Mouse (Mus musculus) midbrain, embryonic 13.5 days (tissue): ENCODE measurements around the gene Slc7a5. TPM values are rescaled to one million over a fixed set of nuclear protein-coding genes. Genes with fewer than 3 reads are reported as not detected.

Source experiments
- ATAC-seq: fragments of 200-750 bp; cut with Nextera tagmentation; 2 replicates; pipeline ENCODE4 v1.8.0; 2017; ENCODE audit warnings: mild to moderate bottlenecking, moderate TSS enrichment, moderate library complexity
- H3K27ac ChIP-seq: fragments of 300-500 bp; sonication (generic); 2 replicates; pipeline ENCODE4 v1.5.1; 2015; ENCODE audit warnings: inconsistent platforms, mild to moderate bottlenecking, moderate library complexity
- H3K27me3 ChIP-seq: fragments of 300-500 bp; sonication (generic); 2 replicates; pipeline ENCODE4 v1.6.1; 2015; ENCODE audit warnings: mild to moderate bottlenecking, inconsistent platforms
- H3K36me3 ChIP-seq: fragments of 300-500 bp; sonication (generic); 2 replicates; pipeline ENCODE4 v1.6.1; 2015; ENCODE audit warnings: mild to moderate bottlenecking, inconsistent platforms
- H3K4me1 ChIP-seq: fragments of 300-500 bp; sonication (generic); replicated peaks from 2 replicates; pipeline ENCODE4 v1.6.1; 2015; ENCODE audit warnings: inconsistent platforms
- H3K4me2 ChIP-seq: fragments of 300-500 bp; sonication (generic); replicated peaks from 2 replicates; pipeline ENCODE4 v1.6.1; 2015; ENCODE audit warnings: moderate library complexity, mild to moderate bottlenecking, inconsistent platforms
- H3K4me3 ChIP-seq: fragments of 300-500 bp; sonication (generic); replicated peaks from 2 replicates; pipeline ENCODE4 v1.5.1; 2015; ENCODE audit warnings: mild to moderate bottlenecking, inconsistent platforms
- H3K9ac ChIP-seq: fragments of 300-500 bp; sonication (generic); replicated peaks from 2 replicates; pipeline ENCODE4 v1.6.1; 2015; ENCODE audit warnings: mild to moderate bottlenecking, inconsistent platforms
- H3K9me3 ChIP-seq: fragments of 300-500 bp; sonication (generic); 2 replicates; pipeline ENCODE4 v1.6.1; 2016; ENCODE audit warnings: mild to moderate bottlenecking, inconsistent platforms
- WGBS: fragments of 180-500 bp; shearing (Covaris S2); methylation state at CpG from one replicate; pipeline ENCODE4 v1.1.7; 2015; 5-methylcytosine and 5-hydroxymethylcytosine counted together
- polyA plus RNA-seq: library from polyadenylated mRNA; unstranded; fragments of >200 nt; fragmentation: Nextera tagmentation; extraction: Ambion mirVana; gene quantifications from 2 replicates; pipeline ENCODE4 v1.2.1, GENCODE M21; 2015

Slc7a5 gene
- polyA plus RNA-seq, 1 experiment from 2014 or later, result 37.3 TPM

GRCm38 (mm10) chr8:121875045-121875444, 32.4 kb downstream of the Slc7a5 start:
- H3K9me3 ChIP-seq, result no peaks in the 10 kb centered on the region
- no peak for ATAC-seq
- no peaks in the 10 kb centered on the region for H3K36me3 ChIP-seq
- H3K4me1 ChIP-seq, result peaks cover 9% of the 10 kb centered on the region
- WGBS, result 90% methylated on average over 3 of the region's 3 CpGs
- no peaks in the 10 kb centered on the region for H3K27me3 ChIP-seq
- H3K4me3 ChIP-seq, result no peak overlapping the region
- H3K27ac ChIP-seq, result no peak overlapping the region
- H3K9ac ChIP-seq, result no peak overlapping the region
- no peak overlapping the region for H3K4me2 ChIP-seq

- 70% methylated on average over 9 of the region's 9 CpGs for WGBS
- H3K4me2 ChIP-seq, result no peak overlapping the region
- no peak overlapping the region for H3K9ac ChIP-seq
- no peaks in the 10 kb centered on the region for H3K9me3 ChIP-seq
- no peak overlapping the region for H3K27ac ChIP-seq
- ATAC-seq, result no peak
- H3K36me3 ChIP-seq, result no peaks in the 10 kb centered on the region
- H3K4me3 ChIP-seq, result no peak overlapping the region
- no peaks in the 10 kb centered on the region for H3K27me3 ChIP-seq
- H3K4me1 ChIP-seq, result peaks cover 9% of the 10 kb centered on the region
These were observed 33.5 kb downstream of the Slc7a5 start for GRCm38 (mm10) chr8:121874031-121874430.

- Histone ChIP-seq H3K27ac (no peak overlapping the region), H3K4me2 (no peak overlapping the region), H3K4me3 (no peak overlapping the region), H3K9ac (no peak overlapping the region), H3K27me3 (no peaks in the 10 kb centered on the region), H3K4me1 (peaks cover 9% of the 10 kb centered on the region), H3K9me3 (no peaks in the 10 kb centered on the region), H3K36me3 (no peaks in the 10 kb centered on the region)
- no peak for ATAC-seq
- WGBS, result 28% methylated on average over 10 of the region's 10 CpGs
These were observed 35.6 kb downstream of the Slc7a5 start for GRCm38 (mm10) chr8:121871833-121872440.

GRCm38 (mm10) chr8:121870190-121870589, 37.3 kb downstream of the Slc7a5 start:
- Histone ChIP-seq H3K9me3 (no peaks in the 10 kb centered on the region), H3K4me2 (no peak overlapping the region), H3K4me3 (no peak overlapping the region), H3K4me1 (peaks cover 9% of the 10 kb centered on the region), H3K27ac (no peak overlapping the region), H3K27me3 (no peaks in the 10 kb centered on the region), H3K36me3 (no peaks in the 10 kb centered on the region), H3K9ac (no peak overlapping the region)
- 86% methylated on average over 2 of the region's 2 CpGs for WGBS
- no peak for ATAC-seq

GRCm38 (mm10) chr8:121868896-121869295, 38.6 kb downstream of the Slc7a5 start:
- Histone ChIP-seq H3K4me1 (peaks cover 9% of the 10 kb centered on the region), H3K27me3 (no peaks in the 10 kb centered on the region), H3K36me3 (no peaks in the 10 kb centered on the region), H3K4me3 (no peak overlapping the region), H3K27ac (no peak overlapping the region), H3K4me2 (no peak overlapping the region), H3K9me3 (no peaks in the 10 kb centered on the region), H3K9ac (no peak overlapping the region)
- ATAC-seq, result no peak
- WGBS, result 77% methylated on average over 7 of the region's 7 CpGs

GRCm38 (mm10) chr8:121868196-121868595, 39.3 kb downstream of the Slc7a5 start:
- Histone ChIP-seq H3K27ac (no peak overlapping the region), H3K9ac (no peak overlapping the region)

GRCm38 (mm10) chr8:121865356-121865755, 42.1 kb downstream of the Slc7a5 start:
- H3K4me1 ChIP-seq, result no peaks in the 10 kb centered on the region
- no peak overlapping the region for H3K9ac ChIP-seq
- no peaks in the 10 kb centered on the region for H3K36me3 ChIP-seq
- 90% methylated on average over 8 of the region's 8 CpGs for WGBS
- H3K4me3 ChIP-seq, result no peak overlapping the region
- no peaks in the 10 kb centered on the region for H3K27me3 ChIP-seq
- ATAC-seq, result no peak
- H3K27ac ChIP-seq, result no peak overlapping the region
- H3K4me2 ChIP-seq, result no peak overlapping the region
- H3K9me3 ChIP-seq, result no peaks in the 10 kb centered on the region

More at GRCm38 (mm10) chr8:121868196-121868595, 39.3 kb downstream of the Slc7a5 start:
- no peak for ATAC-seq
- Histone ChIP-seq H3K4me2 (no peak overlapping the region), H3K36me3 (no peaks in the 10 kb centered on the region), H3K27me3 (no peaks in the 10 kb centered on the region), H3K4me1 (peaks cover 9% of the 10 kb centered on the region), H3K4me3 (no peak overlapping the region), H3K9me3 (no peaks in the 10 kb centered on the region)
- 95% methylated on average over 5 of the region's 5 CpGs for WGBS

- Histone ChIP-seq H3K4me3 (no peak overlapping the region), H3K27ac (no peak overlapping the region), H3K9ac (no peak overlapping the region), H3K4me2 (no peak overlapping the region), H3K9me3 (no peaks in the 10 kb centered on the region), H3K4me1 (no peaks in the 10 kb centered on the region), H3K36me3 (no peaks in the 10 kb centered on the region), H3K27me3 (no peaks in the 10 kb centered on the region)
- no peak for ATAC-seq
- WGBS, result 78% methylated on average over 10 of the region's 12 CpGs
These were observed 45.5 kb downstream of the Slc7a5 start for GRCm38 (mm10) chr8:121861806-121862548.

- Histone ChIP-seq H3K4me3 (no peak overlapping the region), H3K4me2 (no peak overlapping the region), H3K9me3 (no peaks in the 10 kb centered on the region), H3K9ac (no peak overlapping the region), H3K27ac (no peak overlapping the region), H3K27me3 (no peaks in the 10 kb centered on the region), H3K36me3 (no peaks in the 10 kb centered on the region), H3K4me1 (0 out of 2 replicates have a peak, but pooled peaks cover 2% of the 10 kb centered on the region)
- ATAC-seq, result no peak
- 67% methylated on average over 6 of the region's 6 CpGs for whole genome bisulfite sequencing
These were observed 46.2 kb downstream of the Slc7a5 start for GRCm38 (mm10) chr8:121861276-121861675.

- Histone ChIP-seq H3K36me3 (no peaks in the 10 kb centered on the region), H3K27me3 (no peaks in the 10 kb centered on the region), H3K27ac (no peak overlapping the region), H3K9ac (no peak overlapping the region), H3K4me2 (no peak overlapping the region), H3K4me3 (no peak overlapping the region), H3K4me1 (0 out of 2 replicates have a peak, but pooled peaks cover 2% of the 10 kb centered on the region), H3K9me3 (no peaks in the 10 kb centered on the region)
- 71% methylated on average over 2 of the region's 2 CpGs for WGBS
- ATAC-seq, result no peak
These were observed 49.7 kb downstream of the Slc7a5 start for GRCm38 (mm10) chr8:121857747-121858146.

- H3K36me3 ChIP-seq, result no peaks in the 10 kb centered on the region
- WGBS, result 47% methylated on average over 9 of the region's 9 CpGs
- H3K4me1 ChIP-seq, result 0 out of 2 replicates have a peak, but pooled peaks cover 2% of the 10 kb centered on the region
- H3K27ac ChIP-seq, result no peak overlapping the region
- H3K4me3 ChIP-seq, result no peak overlapping the region
- no peak for ATAC-seq
- H3K9ac ChIP-seq, result no peak overlapping the region
- H3K9me3 ChIP-seq, result no peaks in the 10 kb centered on the region
- H3K27me3 ChIP-seq, result 0 out of 2 replicates have a peak, but pooled peaks cover 1% of the 10 kb centered on the region
- no peak overlapping the region for H3K4me2 ChIP-seq
These were observed 50.2 kb downstream of the Slc7a5 start for GRCm38 (mm10) chr8:121857331-121857730.

- Histone ChIP-seq H3K9ac (no peak overlapping the region), H3K4me3 (no peak overlapping the region), H3K27ac (no peak overlapping the region), H3K27me3 (peaks cover 5% of the 10 kb centered on the region; the same call in 1 of the 2 replicates), H3K9me3 (no peaks in the 10 kb centered on the region), H3K4me2 (no peak overlapping the region), H3K4me1 (peaks cover 10% of the 10 kb centered on the region), H3K36me3 (no peaks in the 10 kb centered on the region)
- 82% methylated on average over 14 of the region's 14 CpGs for WGBS
- no peak for ATAC-seq
These were observed 51.3 kb downstream of the Slc7a5 start for GRCm38 (mm10) chr8:121856071-121856746.
